Mouse (Mus musculus): ENCODE measurements around the gene Sfr1. TPM values are rescaled to one million over a fixed set of nuclear protein-coding genes. Genes with fewer than 3 reads are reported as not detected.

Gene Sfr1
- polyA plus RNA-seq (2015; fragmentation: Nextera tagmentation; extraction: Ambion mirVana) = 282 and 301 TPM in 2 replicates

- H3K4me2 ChIP-seq (replicated peaks) = peak within 1 kb of the TSS; percentile 70
- peak within 1 kb of the TSS; percentile 97 for H3K27ac ChIP-seq
- peaks cover 34% of the 10 kb centered on the region for H3K36me3 ChIP-seq
- under 1% methylated on average over 70 of the region's 72 CpGs for WGBS
- H3K9ac ChIP-seq = peak within 1 kb of the TSS; percentile 86
- H3K9me3 ChIP-seq = no peaks in the 10 kb centered on the region
- H3K4me3 ChIP-seq = peak within 1 kb of the TSS; percentile 79
- H3K27me3 ChIP-seq = no peaks in the 10 kb centered on the region
- peak; percentile 95 for ATAC-seq (ENCODE audit: low FRiP score, low read depth)
- H3K4me1 ChIP-seq = peaks cover 43% of the 10 kb centered on the region
Measured at GRCm38 (mm10) chr19:47731071-47731881, at the start of gene Sfr1. Gene Sfr1, plus strand, starts transcription at chr19:47731682.

GRCm38 (mm10) chr19:47689592-47689991, 41.9 kb upstream of the Sfr1 start:
- Histone ChIP-seq H3K4me3 (no peak overlapping the region), H3K4me1 (peaks cover 37% of the 10 kb centered on the region), H3K27me3 (0 out of 2 replicates have a peak, but pooled peaks cover 7% of the 10 kb centered on the region), H3K36me3 (no peaks in the 10 kb centered on the region), H3K4me2 (replicated peaks) (no peak overlapping the region), H3K9me3 (no peaks in the 10 kb centered on the region), H3K9ac (no peak overlapping the region), H3K27ac (no peak overlapping the region)
- WGBS = 88% methylated on average over 7 of the region's 7 CpGs
- ATAC-seq (ENCODE audit: low FRiP score, low read depth) = no peak

- H3K36me3 ChIP-seq = no peaks in the 10 kb centered on the region
- WGBS = 52% methylated on average over 6 of the region's 6 CpGs
- ATAC-seq (ENCODE audit: low FRiP score, low read depth) = no peak
- peak within 1 kb of the TSS; percentile 22 for H3K4me3 ChIP-seq
- H3K27me3 ChIP-seq = 0 out of 2 replicates have a peak, but pooled peaks cover 7% of the 10 kb centered on the region
- H3K27ac ChIP-seq = peak within 1 kb of the TSS; percentile 74; the same call in 1 of the 2 replicates
- peak within 1 kb of the TSS; percentile 39; the same call in 1 of the 2 replicates for H3K9ac ChIP-seq
- peak within 1 kb of the TSS; percentile 26 for H3K4me2 ChIP-seq (replicated peaks)
- peaks cover 16% of the 10 kb centered on the region for H3K4me1 ChIP-seq
- H3K9me3 ChIP-seq = no peaks in the 10 kb centered on the region
Measured at GRCm38 (mm10) chr19:47691994-47692393, 39.5 kb upstream of the Sfr1 start, which contains the start of gene Col17a1. Gene Col17a1, minus strand, starts transcription at chr19:47692094.

GRCm38 (mm10) chr19:47695725-47696124, 35.8 kb upstream of the Sfr1 start:
- no peaks in the 10 kb centered on the region for H3K36me3 ChIP-seq
- WGBS = 92% methylated on average over 6 of the region's 6 CpGs

GRCm38 (mm10) chr19:47696411-47696810, 35.1 kb upstream of the Sfr1 start:
- Histone ChIP-seq H3K27ac (no peak overlapping the region), H3K9me3 (no peaks in the 10 kb centered on the region), H3K36me3 (no peaks in the 10 kb centered on the region), H3K4me1 (peaks cover 11% of the 10 kb centered on the region), H3K27me3 (no peaks in the 10 kb centered on the region), H3K9ac (no peak overlapping the region), H3K4me2 (replicated peaks) (no peak overlapping the region), H3K4me3 (no peak overlapping the region)
- ATAC-seq (ENCODE audit: low FRiP score, low read depth) = no peak
- WGBS = 94% methylated on average over 8 of the region's 8 CpGs

More at GRCm38 (mm10) chr19:47695725-47696124, 35.8 kb upstream of the Sfr1 start:
- Histone ChIP-seq H3K27me3 (0 out of 2 replicates have a peak, but pooled peaks cover 2% of the 10 kb centered on the region), H3K4me3 (no peak overlapping the region), H3K27ac (no peak overlapping the region), H3K9me3 (no peaks in the 10 kb centered on the region), H3K9ac (no peak overlapping the region), H3K4me2 (replicated peaks) (no peak overlapping the region), H3K4me1 (peaks cover 14% of the 10 kb centered on the region)
- no peak for ATAC-seq (ENCODE audit: low FRiP score, low read depth)

- 0 out of 2 replicates have a peak, but pooled peaks cover 4% of the 10 kb centered on the region for H3K4me1 ChIP-seq
- H3K9me3 ChIP-seq = no peaks in the 10 kb centered on the region
- no peak overlapping the region for H3K4me2 ChIP-seq (replicated peaks)
- ATAC-seq (ENCODE audit: low FRiP score, low read depth) = no peak
- no peak overlapping the region for H3K4me3 ChIP-seq
- H3K36me3 ChIP-seq = no peaks in the 10 kb centered on the region
- no peak overlapping the region for H3K27ac ChIP-seq
- H3K9ac ChIP-seq = no peak overlapping the region
- no peaks in the 10 kb centered on the region for H3K27me3 ChIP-seq
- whole genome bisulfite sequencing = 85% methylated on average over 11 of the region's 11 CpGs
Measured at GRCm38 (mm10) chr19:47697067-47697466, 34.4 kb upstream of the Sfr1 start.

- ATAC-seq (ENCODE audit: low FRiP score, low read depth) = no peak
- Histone ChIP-seq H3K4me1 (no peaks in the 10 kb centered on the region), H3K4me2 (replicated peaks) (no peak overlapping the region), H3K27me3 (no peaks in the 10 kb centered on the region), H3K9ac (no peak overlapping the region), H3K36me3 (no peaks in the 10 kb centered on the region), H3K9me3 (no peaks in the 10 kb centered on the region), H3K27ac (no peak overlapping the region), H3K4me3 (no peak overlapping the region)
- WGBS = 75% methylated on average over 9 of the region's 9 CpGs
Measured at GRCm38 (mm10) chr19:47698266-47698665, 33.2 kb upstream of the Sfr1 start.

- no peaks in the 10 kb centered on the region for H3K36me3 ChIP-seq
- no peaks in the 10 kb centered on the region for H3K4me1 ChIP-seq
- no peak overlapping the region for H3K4me2 ChIP-seq (replicated peaks)
- no peak for ATAC-seq (ENCODE audit: low FRiP score, low read depth)
- no peaks in the 10 kb centered on the region for H3K9me3 ChIP-seq
- 55% methylated on average over 9 of the region's 9 CpGs for WGBS
- no peak overlapping the region for H3K4me3 ChIP-seq
- no peaks in the 10 kb centered on the region for H3K27me3 ChIP-seq
- no peak overlapping the region for H3K27ac ChIP-seq
- H3K9ac ChIP-seq = no peak overlapping the region
Measured at GRCm38 (mm10) chr19:47699743-47700142, 31.7 kb upstream of the Sfr1 start.

GRCm38 (mm10) chr19:47700509-47700908, 31.0 kb upstream of the Sfr1 start:
- H3K9ac ChIP-seq = no peak overlapping the region
- H3K9me3 ChIP-seq = no peaks in the 10 kb centered on the region
- ATAC-seq (ENCODE audit: low FRiP score, low read depth) = no peak
- no peak overlapping the region for H3K4me3 ChIP-seq
- H3K4me2 ChIP-seq (replicated peaks) = no peak overlapping the region
- no peak overlapping the region for H3K27ac ChIP-seq
- no peaks in the 10 kb centered on the region for H3K27me3 ChIP-seq
- H3K4me1 ChIP-seq = no peaks in the 10 kb centered on the region
- WGBS = 86% methylated on average over 8 of the region's 8 CpGs
- H3K36me3 ChIP-seq = no peaks in the 10 kb centered on the region

GRCm38 (mm10) chr19:47705080-47705771, 26.3 kb upstream of the Sfr1 start:
- no peak overlapping the region for H3K27ac ChIP-seq
- no peak overlapping the region for H3K9ac ChIP-seq
- 71% methylated on average over 13 of the region's 13 CpGs for WGBS
- no peaks in the 10 kb centered on the region for H3K9me3 ChIP-seq
- H3K36me3 ChIP-seq = no peaks in the 10 kb centered on the region
- no peak overlapping the region for H3K4me2 ChIP-seq (replicated peaks)
- 0 out of 2 replicates have a peak, but pooled peaks cover 3% of the 10 kb centered on the region for H3K4me1 ChIP-seq
- ATAC-seq (ENCODE audit: low FRiP score, low read depth) = no peak
- H3K4me3 ChIP-seq = no peak overlapping the region
- H3K27me3 ChIP-seq = no peaks in the 10 kb centered on the region

GRCm38 (mm10) chr19:47705772-47706309, 25.6 kb upstream of the Sfr1 start:
- Histone ChIP-seq H3K9me3 (no peaks in the 10 kb centered on the region), H3K4me1 (0 out of 2 replicates have a peak, but pooled peaks cover 3% of the 10 kb centered on the region), H3K4me2 (replicated peaks) (no peak overlapping the region), H3K36me3 (no peaks in the 10 kb centered on the region), H3K27ac (no peak overlapping the region), H3K27me3 (no peaks in the 10 kb centered on the region), H3K4me3 (no peak overlapping the region), H3K9ac (no peak overlapping the region)
- 90% methylated on average over 8 of the region's 8 CpGs for WGBS
- no peak for ATAC-seq (ENCODE audit: low FRiP score, low read depth)

GRCm38 (mm10) chr19:47710376-47710775, 21.1 kb upstream of the Sfr1 start:
- Histone ChIP-seq H3K36me3 (no peaks in the 10 kb centered on the region), H3K27ac (no peak overlapping the region), H3K4me2 (replicated peaks) (no peak overlapping the region), H3K9me3 (no peaks in the 10 kb centered on the region), H3K4me1 (peaks cover 3% of the 10 kb centered on the region; the same call in 1 of the 2 replicates), H3K9ac (no peak overlapping the region), H3K27me3 (no peaks in the 10 kb centered on the region), H3K4me3 (no peak overlapping the region)
- ATAC-seq (ENCODE audit: low FRiP score, low read depth) = no peak
- 79% methylated on average over 4 of the region's 4 CpGs for WGBS

Data from limb, embryonic 13.5 days (tissue).